Mouse (Mus musculus) kidney, embryonic 16.5 days (tissue): ENCODE results near the gene Kcnab2. TPM values are rescaled to one million over a fixed set of nuclear protein-coding genes. Genes with fewer than 3 reads are reported as not detected.

ENCODE experiments used
- ATAC-seq: fragments of 200-750 bp; cut with Nextera tagmentation; 2 replicates; pipeline ENCODE4 v1.8.0; 2017; ENCODE audit warnings: moderate TSS enrichment; ENCODE audit not compliant: low FRiP score, low TSS enrichment
- H3K27ac ChIP-seq: fragments of 300-500 bp; sonication (generic); 2 replicates; pipeline ENCODE4 v1.5.1; 2014; ENCODE audit warnings: low read length
- H3K27me3 ChIP-seq: fragments of 300-500 bp; sonication (generic); 2 replicates; pipeline ENCODE4 v1.6.1; 2014; ENCODE audit warnings: low read length, control low read depth, mixed read lengths; ENCODE audit not compliant: insufficient read depth
- H3K36me3 ChIP-seq: fragments of 300-500 bp; sonication (generic); 2 replicates; pipeline ENCODE4 v1.6.1; 2014; ENCODE audit warnings: low read length, control low read depth, mixed read lengths; ENCODE audit not compliant: insufficient read depth
- H3K4me1 ChIP-seq: fragments of 300-500 bp; sonication (generic); 2 replicates; pipeline ENCODE4 v1.6.1; 2014; ENCODE audit warnings: low read length, control low read depth, mixed read lengths; ENCODE audit not compliant: insufficient read depth
- H3K4me2 ChIP-seq: fragments of 300-500 bp; sonication (generic); replicated peaks from 2 replicates; pipeline ENCODE4 v1.6.1; 2014; ENCODE audit warnings: low read depth, low read length
- H3K4me3 ChIP-seq: fragments of 300-500 bp; sonication (generic); 2 replicates; pipeline ENCODE4 v1.5.1; 2014; ENCODE audit warnings: mild to moderate bottlenecking, low read length
- H3K9ac ChIP-seq: fragments of 300-500 bp; sonication (generic); replicated peaks from 2 replicates; pipeline ENCODE4 v1.6.1; 2014; ENCODE audit warnings: low read length
- H3K9me3 ChIP-seq: fragments of 300-500 bp; sonication (generic); 2 replicates; pipeline ENCODE4 v1.6.1; 2016; ENCODE audit warnings: low read length, control low read depth
- WGBS: fragments of 180-500 bp; shearing (Covaris S2); extraction: QIAGEN DNeasy Blood & Tissue Kit; methylation state at CpG from one replicate; pipeline ENCODE4 v1.1.7; 2014; 5-methylcytosine and 5-hydroxymethylcytosine counted together
- polyA plus RNA-seq: library from polyadenylated mRNA; unstranded; fragments of >200 nt; fragmentation: Nextera tagmentation; extraction: Ambion mirVana; gene quantifications from 2 replicates; pipeline ENCODE4 v1.2.1, GENCODE M21; 2015

Kcnab2 gene
- polyA plus RNA-seq, 1 experiment from 2014 or later, result 5.9 TPM

GRCm38 (mm10) chr4:152345120-152345889 lies 132.4 kb downstream of the Kcnab2 start:
- WGBS, result 40% methylated on average over 7 of the region's 7 CpGs
- Histone ChIP-seq H3K9me3 (no peaks in the 10 kb centered on the region), H3K27me3 (peaks cover 11% of the 10 kb centered on the region), H3K36me3 (no peaks in the 10 kb centered on the region), H3K9ac (no peak overlapping the region), H3K4me3 (no peak overlapping the region), H3K4me1 (peaks cover 7% of the 10 kb centered on the region; the same call in 1 of the 2 replicates), H3K27ac (no peak overlapping the region), H3K4me2 (no peak overlapping the region)
- ATAC-seq, result peak; percentile 31; the same call in 1 of the 2 replicates

GRCm38 (mm10) chr4:152344651-152345050 lies 133.0 kb downstream of the Kcnab2 start:
- H3K27ac ChIP-seq, result no peak overlapping the region
- no peaks in the 10 kb centered on the region for H3K36me3 ChIP-seq
- H3K4me2 ChIP-seq, result no peak overlapping the region
- no peaks in the 10 kb centered on the region for H3K9me3 ChIP-seq
- no peak overlapping the region for H3K9ac ChIP-seq
- 50% methylated on average over 7 of the region's 7 CpGs for WGBS
- H3K4me3 ChIP-seq, result no peak overlapping the region
- no peak for ATAC-seq
- peaks cover 3% of the 10 kb centered on the region for H3K4me1 ChIP-seq
- peaks cover 14% of the 10 kb centered on the region for H3K27me3 ChIP-seq

- no peak overlapping the region for H3K4me3 ChIP-seq
- no peak overlapping the region for H3K27ac ChIP-seq
- H3K9ac ChIP-seq, result no peak overlapping the region
- peaks cover 20% of the 10 kb centered on the region for H3K27me3 ChIP-seq
- H3K4me1 ChIP-seq, result peaks cover 15% of the 10 kb centered on the region
- H3K36me3 ChIP-seq, result no peaks in the 10 kb centered on the region
- no peak for ATAC-seq
- H3K9me3 ChIP-seq, result no peaks in the 10 kb centered on the region
- no peak overlapping the region for H3K4me2 ChIP-seq
- 10% methylated on average over 5 of the region's 5 CpGs for WGBS
Observed at GRCm38 (mm10) chr4:152343296-152343695, 134.4 kb downstream of the Kcnab2 start.

Other genes starting within 250 kb of the Kcnab2 start
- 5.3 and 6.2 TPM in 2 replicates for gene Gpr153, start 203.6 kb downstream of the Kcnab2 start, polyA plus RNA-seq
- not detected in 2 replicates for gene Hes3, start 186.2 kb downstream of the Kcnab2 start, polyA plus RNA-seq
- gene Icmt, start 180.6 kb downstream of the Kcnab2 start, polyA plus RNA-seq, result 32.0 and 32.6 TPM in 2 replicates
- 1.2 and 1.6 TPM in 2 replicates for gene Rnf207, start 158.9 kb downstream of the Kcnab2 start, polyA plus RNA-seq
- 295 and 333 TPM in 2 replicates for gene Rpl22, start 152.1 kb downstream of the Kcnab2 start, polyA plus RNA-seq
- 0.12 and 0.35 TPM in 2 replicates for gene Chd5, start 139.2 kb downstream of the Kcnab2 start, polyA plus RNA-seq
- 5.0 and 5.2 TPM in 2 replicates for gene Nphp4, start 1.2 kb downstream of the Kcnab2 start, polyA plus RNA-seq